Mouse (Mus musculus) urinary bladder, postnatal 25 days (tissue): Measurements from ENCODE around the gene Trp53rka.

Experiments used
- DNase-seq: peaks from one replicate; pipeline ENCODE4 v3.0.0; 2022; ENCODE audit warnings: low spot score

Trp53rka gene

GRCm38 (mm10) chr2:165485826-165486225 lies 7.3 kb downstream of the Trp53rka start:
- DNase-seq, result no peak

GRCm38 (mm10) chr2:165484152-165484551 lies 9.0 kb downstream of the Trp53rka start:
- no peak for DNase-seq

GRCm38 (mm10) chr2:165482003-165482402 lies 11.1 kb downstream of the Trp53rka start:
- DNase-seq, result no peak

GRCm38 (mm10) chr2:165475850-165476249 lies 17.3 kb downstream of the Trp53rka start:
- DNase-seq, result no peak

- DNase-seq, result no peak
These were observed 17.7 kb downstream of the Trp53rka start for GRCm38 (mm10) chr2:165475412-165475811.

GRCm38 (mm10) chr2:165473003-165473402 lies 20.1 kb downstream of the Trp53rka start, which contains the start of gene Slc13a3:
Gene Slc13a3, minus strand, starts transcription at chr2:165473230.
- no peak for DNase-seq

GRCm38 (mm10) chr2:165471943-165472342 lies 21.2 kb downstream of the Trp53rka start:
- no peak for DNase-seq

GRCm38 (mm10) chr2:165470167-165470566 lies 23.0 kb downstream of the Trp53rka start:
- no peak for DNase-seq

GRCm38 (mm10) chr2:165467824-165468452 lies 25.2 kb downstream of the Trp53rka start:
- DNase-seq, result no peak

GRCm38 (mm10) chr2:165459663-165460062 lies 33.5 kb downstream of the Trp53rka start:
- DNase-seq, result no peak

- DNase-seq, result no peak
These were observed 34.9 kb downstream of the Trp53rka start for GRCm38 (mm10) chr2:165458189-165458588.

GRCm38 (mm10) chr2:165456710-165457109 lies 36.4 kb downstream of the Trp53rka start:
- DNase-seq, result no peak

- DNase-seq, result no peak
These were observed 40.1 kb downstream of the Trp53rka start for GRCm38 (mm10) chr2:165452730-165453693.

GRCm38 (mm10) chr2:165448475-165448874 lies 44.6 kb downstream of the Trp53rka start:
- no peak for DNase-seq

- DNase-seq, result no peak
These were observed 48.3 kb downstream of the Trp53rka start for GRCm38 (mm10) chr2:165444861-165445260.

- no peak for DNase-seq
These were observed 50.1 kb downstream of the Trp53rka start for GRCm38 (mm10) chr2:165442981-165443380.

GRCm38 (mm10) chr2:165441613-165442012 lies 51.5 kb downstream of the Trp53rka start:
- DNase-seq, result no peak
